Mouse (Mus musculus) spleen, adult 2 months (tissue): ENCODE measurements around the gene Bet1l. TPM values are rescaled to one million over a fixed set of nuclear protein-coding genes. Genes with fewer than 3 reads are reported as not detected.

Experiments used
- DNase-seq, 2 experiments: peaks; one replicate each; pipeline versions ENCODE4 v3.0.0 to v3.0.0-alpha.2; 2012 to 2021; ENCODE audit warnings: low spot score in 2 of 2, low read depth in 1 of 2
- H3K27ac ChIP-seq: fragments of 200-500 bp; 2 replicates; pipeline ENCODE4 v1.5.1; 2012; ENCODE audit warnings: low read length, inconsistent platforms; ENCODE audit not compliant: insufficient read depth
- H3K27me3 ChIP-seq: fragments of 200-500 bp; 2 replicates; pipeline ENCODE4 v1.6.1; 2012; ENCODE audit warnings: mild to moderate bottlenecking, moderate library complexity, low read length, inconsistent platforms; ENCODE audit not compliant: control insufficient read depth, insufficient read depth
- H3K36me3 ChIP-seq: fragments of 200-500 bp; 2 replicates; pipeline ENCODE4 v1.6.1; 2012; ENCODE audit warnings: mild to moderate bottlenecking, low read length, inconsistent platforms; ENCODE audit not compliant: control insufficient read depth, insufficient read depth
- H3K4me1 ChIP-seq: fragments of 200-500 bp; 2 replicates; pipeline ENCODE4 v1.6.1; 2011; ENCODE audit warnings: inconsistent platforms; ENCODE audit not compliant: control insufficient read depth, insufficient read depth, insufficient read length
- H3K4me3 ChIP-seq: fragments of 200-500 bp; 2 replicates; pipeline ENCODE4 v1.5.1; 2011; ENCODE audit warnings: mild to moderate bottlenecking, inconsistent platforms; ENCODE audit not compliant: insufficient read depth, insufficient read length; ENCODE audit errors: extremely low read depth
- CTCF ChIP-seq: fragments of 200-500 bp; IDR thresholded peaks from 2 replicates; pipeline ENCODE4 v1.5.1; 2011; ENCODE audit warnings: mild to moderate bottlenecking, inconsistent platforms; ENCODE audit not compliant: insufficient read depth, insufficient read length, insufficient replicate concordance; ENCODE audit errors: extremely low read depth
- POLR2A ChIP-seq: fragments of 200-500 bp; IDR thresholded peaks from 2 replicates; pipeline ENCODE4 v1.6.1; 2011; ENCODE audit warnings: low read depth, low read length, inconsistent platforms
- WGBS: fragments of 180-500 bp; shearing (Covaris S2); methylation state at CpG from one replicate; pipeline ENCODE4 v1.1.7; 2018; 5-methylcytosine and 5-hydroxymethylcytosine counted together
- polyA plus RNA-seq: library from polyadenylated mRNA; depleted of rRNA; stranded (reverse); fragments of >200 nt; gene quantifications from 2 replicates; pipeline ENCODE4 v1.2.3, GENCODE M21; 2012

The Bet1l gene
- polyA plus RNA-seq, 1 experiment, result 16.9 TPM

DNA sequence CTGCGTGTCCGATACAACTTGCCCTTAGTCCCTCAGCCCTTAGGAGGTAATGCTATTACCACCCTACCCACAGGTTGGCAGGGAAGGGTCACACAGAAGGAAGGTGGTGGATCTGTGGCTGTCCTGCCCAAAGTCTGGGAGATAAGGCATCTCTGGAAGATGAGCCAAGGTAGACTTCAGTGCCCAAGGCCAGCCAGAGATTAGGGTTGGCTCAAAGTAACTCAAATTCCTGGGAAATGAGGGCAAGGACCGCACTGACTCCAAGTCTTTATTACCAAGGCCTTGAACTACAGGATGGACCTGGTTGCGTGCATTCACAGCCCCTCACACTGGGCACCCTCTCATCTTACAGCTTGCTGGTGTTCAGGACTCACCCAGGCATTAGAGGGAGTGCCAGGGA lies 5.5 kb downstream of the Bet1l start:
- Histone ChIP-seq H3K4me1 (no peaks in the 10 kb centered on the region), H3K36me3 (peaks cover 10% of the 10 kb centered on the region), H3K27me3 (no peaks in the 10 kb centered on the region), H3K4me3 (no peak overlapping the region), H3K27ac (no peak overlapping the region)
- no peak for DNase-seq
- TF ChIP-seq POLR2A (no peak), CTCF (no peak)
- 97% methylated on average over 4 of the region's 4 CpGs for WGBS

- no peaks in the 10 kb centered on the region for H3K4me1 ChIP-seq
- TF ChIP-seq CTCF (no peak), POLR2A (no peak)
- no peaks in the 10 kb centered on the region for H3K27me3 ChIP-seq
- no peak for DNase-seq
- peaks cover 4% of the 10 kb centered on the region for H3K36me3 ChIP-seq
- 93% methylated on average over 10 of the region's 10 CpGs for WGBS
- H3K27ac ChIP-seq, result no peak overlapping the region
- no peak overlapping the region for H3K4me3 ChIP-seq
Observed at GRCm38 (mm10) chr7:140848591-140848990, 8.8 kb downstream of the Bet1l start.

DNA sequence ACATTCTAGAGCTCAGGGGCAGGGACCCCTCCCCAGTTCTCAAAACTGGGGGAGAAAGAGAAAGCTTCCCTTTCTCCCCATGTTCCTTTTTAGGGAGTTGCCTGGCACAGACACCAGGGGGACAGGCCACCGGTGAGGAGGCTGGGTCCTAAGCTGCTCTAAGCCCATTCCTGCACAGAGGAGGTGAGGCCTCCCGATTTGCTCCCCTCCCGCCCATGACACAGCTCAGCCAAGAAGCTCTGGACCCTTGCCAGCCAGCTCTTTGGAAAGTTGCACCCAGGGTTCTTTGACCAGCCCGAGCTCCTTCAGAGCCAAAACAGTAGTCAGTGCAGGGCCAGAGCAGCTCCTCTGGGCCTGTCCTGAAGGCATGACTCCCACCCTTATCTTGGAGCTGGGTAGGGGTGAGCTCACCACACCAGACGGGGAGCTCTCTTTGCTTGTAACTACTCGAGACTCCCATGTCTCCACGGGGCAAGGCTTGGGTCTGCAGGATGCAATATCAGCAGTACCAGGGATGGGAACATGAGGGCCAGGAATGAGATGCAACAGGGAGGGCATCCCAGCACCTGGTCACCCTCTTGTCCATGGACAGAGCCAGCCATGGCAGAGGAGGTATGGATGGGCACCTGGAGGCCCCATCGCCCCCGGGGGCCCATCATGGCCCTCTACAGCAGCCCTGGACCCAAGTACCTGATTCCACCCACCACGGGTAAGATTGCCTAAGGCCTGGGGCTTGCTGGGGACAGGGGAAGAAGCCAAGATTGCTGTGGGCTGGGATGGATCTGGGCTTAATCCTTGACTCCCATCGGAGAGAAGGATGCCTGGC lies 9.4 kb downstream of the Bet1l start, which contains the start of gene Odf3:
Gene Odf3 (plus strand): TSS at position 51 of the 826 bp plus-strand sequence.
- DNase-seq, result no peak
- no peak for TF ChIP-seq POLR2A
- no peak for TF ChIP-seq CTCF
- Histone ChIP-seq H3K36me3 (peaks cover 1% of the 10 kb centered on the region; the same call in 1 of the 2 replicates), H3K4me3 (no peak within 1 kb of the TSS), H3K27ac (no peak within 1 kb of the TSS), H3K4me1 (no peaks in the 10 kb centered on the region), H3K27me3 (no peaks in the 10 kb centered on the region)
- WGBS, result 75% methylated on average over 11 of the region's 11 CpGs

DNA sequence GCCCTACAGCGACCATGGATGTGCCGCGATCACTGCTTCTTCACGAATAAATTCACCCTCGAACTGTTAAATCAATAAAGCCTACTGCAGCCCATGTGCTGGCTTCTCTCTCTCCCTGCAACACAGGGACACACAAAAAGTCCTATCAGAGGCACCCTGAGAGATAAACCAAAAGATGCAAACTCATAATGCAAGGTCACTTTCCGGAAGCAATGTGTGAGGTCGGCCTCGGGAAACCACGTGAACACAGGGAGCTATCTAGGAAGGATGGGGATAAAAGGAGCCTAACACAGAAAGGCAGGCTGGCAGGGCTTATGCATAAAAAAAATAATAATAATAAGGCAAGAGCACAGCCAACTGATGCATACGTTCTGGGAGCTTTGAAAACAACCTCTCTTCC lies 10.7 kb downstream of the Bet1l start:
- H3K27me3 ChIP-seq, result no peaks in the 10 kb centered on the region
- 0 out of 2 replicates have a peak, but pooled peaks cover 1% of the 10 kb centered on the region for H3K36me3 ChIP-seq
- H3K4me1 ChIP-seq, result no peaks in the 10 kb centered on the region
- 88% methylated on average over 10 of the region's 10 CpGs for WGBS
- H3K27ac ChIP-seq, result no peak overlapping the region
- TF ChIP-seq CTCF, result no peak
- TF ChIP-seq POLR2A, result no peak
- DNase-seq, result no peak
- H3K4me3 ChIP-seq, result no peak overlapping the region

- Histone ChIP-seq H3K36me3 (no peaks in the 10 kb centered on the region), H3K4me1 (no peaks in the 10 kb centered on the region), H3K27me3 (no peaks in the 10 kb centered on the region), H3K27ac (no peak overlapping the region), H3K4me3 (no peak overlapping the region)
- WGBS, result 76% methylated on average over 4 of the region's 4 CpGs
- TF ChIP-seq CTCF (no peak), POLR2A (no peak)
- no peak for DNase-seq
Observed at GRCm38 (mm10) chr7:140845683-140846082, 11.7 kb downstream of the Bet1l start.

DNA sequence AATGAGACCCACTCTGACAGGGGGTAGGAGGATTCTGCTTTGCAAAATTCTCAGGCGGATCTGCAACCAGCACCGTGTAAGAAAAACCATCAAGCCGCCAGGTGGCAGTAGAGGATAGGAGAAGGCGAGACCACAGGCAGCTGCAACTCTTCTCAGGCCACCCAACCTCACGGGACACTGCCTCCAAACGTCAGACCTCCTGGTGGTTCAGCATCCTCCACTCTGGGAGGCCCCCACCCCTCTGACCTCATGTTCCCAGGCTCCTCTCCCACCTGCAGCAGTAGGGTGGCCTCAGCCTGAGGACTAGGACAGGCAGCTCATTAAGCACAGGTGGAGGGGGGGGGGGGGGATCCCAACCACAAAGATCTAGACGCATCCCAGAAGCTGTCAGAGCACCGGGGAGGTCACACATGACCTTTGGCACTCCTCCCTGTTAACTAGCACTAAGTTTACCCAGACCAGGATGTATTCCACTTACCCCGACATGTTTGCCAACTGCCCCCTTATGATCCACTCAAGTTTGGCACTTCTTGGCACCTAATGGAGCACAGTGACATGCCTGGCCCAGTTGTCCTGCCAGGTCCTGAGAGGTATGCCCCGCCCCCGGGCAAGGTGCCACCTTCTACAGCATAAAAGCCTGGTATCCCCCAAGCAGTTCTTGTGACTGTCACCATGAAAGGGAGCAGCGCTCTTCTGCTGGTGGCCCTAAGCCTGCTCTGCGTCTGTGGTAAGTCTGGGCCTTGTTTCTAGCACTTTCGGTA lies 12.3 kb downstream of the Bet1l start, which contains the start of gene Scgb1c1:
Gene Scgb1c1 (plus strand): TSS at position 643 of the 761 bp plus-strand sequence.
- H3K4me1 ChIP-seq, result no peaks in the 10 kb centered on the region
- H3K36me3 ChIP-seq, result no peaks in the 10 kb centered on the region
- H3K4me3 ChIP-seq, result no peak within 1 kb of the TSS
- no peaks in the 10 kb centered on the region for H3K27me3 ChIP-seq
- no peak for TF ChIP-seq POLR2A
- TF ChIP-seq CTCF, result peak; percentile 96; the same call in 1 of the 2 replicates
- DNase-seq, result peak; percentile 72 to 87
- H3K27ac ChIP-seq, result no peak within 1 kb of the TSS
- 29% methylated on average over 14 of the region's 14 CpGs for WGBS

DNA sequence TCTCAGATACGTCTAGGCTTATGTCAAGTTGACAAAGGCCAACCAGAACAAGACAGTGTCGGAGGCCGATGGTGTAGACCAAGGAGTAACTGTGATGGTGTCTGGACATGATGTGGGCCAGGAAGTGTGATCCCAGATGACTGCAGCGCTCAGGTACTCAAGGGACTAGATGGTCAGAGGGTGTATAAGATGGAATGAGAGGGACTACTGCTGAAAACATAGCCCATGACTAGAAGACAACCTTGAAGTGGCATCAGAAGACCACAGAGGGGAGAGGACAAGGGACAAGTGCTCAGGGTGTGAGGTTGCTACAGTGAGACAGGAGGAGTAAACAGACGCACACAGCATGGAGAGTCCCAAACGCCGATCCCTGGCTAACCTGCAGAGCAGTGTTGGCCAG lies 13.6 kb downstream of the Bet1l start:
- 87% methylated on average over 7 of the region's 7 CpGs for WGBS
- H3K27ac ChIP-seq, result no peak overlapping the region
- TF ChIP-seq POLR2A (no peak), CTCF (no peak)
- H3K4me1 ChIP-seq, result no peaks in the 10 kb centered on the region
- no peaks in the 10 kb centered on the region for H3K27me3 ChIP-seq
- H3K4me3 ChIP-seq, result no peak overlapping the region
- H3K36me3 ChIP-seq, result no peaks in the 10 kb centered on the region
- DNase-seq, result no peak
